Mouse (Mus musculus) G1E (cell line): ENCODE results near the gene Rora. TPM values are rescaled to one million over a fixed set of nuclear protein-coding genes. Genes with fewer than 3 reads are reported as not detected.

Experiments used
- ATAC-seq: 2 replicates; pipeline ENCODE4 v1.8.0; 2016; ENCODE audit warnings: mild to moderate bottlenecking; ENCODE audit not compliant: insufficient number of reproducible peaks, poor library complexity, low FRiP score, severe bottlenecking; ENCODE audit errors: extremely low read depth
- DNase-seq: peaks from one replicate; pipeline ENCODE4 v3.0.0; 2012; ENCODE audit warnings: low spot score
- H3K27me3 ChIP-seq: 2 replicates; pipeline ENCODE4 v1.6.1; 2012; ENCODE audit warnings: mild to moderate bottlenecking, low read length, inconsistent platforms; ENCODE audit not compliant: insufficient read depth
- H3K36me3 ChIP-seq: replicated peaks from 2 replicates; pipeline ENCODE3; 2012; ENCODE audit warnings: mild to moderate bottlenecking, inconsistent platforms
- H3K4me1 ChIP-seq: 2 replicates; pipeline ENCODE4 v1.6.1; 2012; ENCODE audit warnings: low read depth, low read length, inconsistent platforms, mixed read lengths; ENCODE audit not compliant: insufficient read depth
- H3K4me3 ChIP-seq: 2 replicates; pipeline ENCODE4 v1.5.1; 2012; ENCODE audit warnings: low read depth, mild to moderate bottlenecking, inconsistent platforms, low read length, moderate library complexity, mixed read lengths
- H3K9me3 ChIP-seq: replicated peaks from 2 replicates; pipeline ENCODE4 v1.6.1; 2012; ENCODE audit warnings: inconsistent platforms
- CTCF ChIP-seq: IDR thresholded peaks from 2 replicates; pipeline ENCODE4 v1.5.1; 2012; ENCODE audit warnings: low read depth, low read length, inconsistent platforms, mixed read lengths
- GATA1 ChIP-seq: IDR thresholded peaks from 2 replicates; pipeline ENCODE4 v1.6.1; 2012; ENCODE audit warnings: borderline replicate concordance, low read length, inconsistent platforms, mixed read lengths
- GATA2 ChIP-seq: IDR thresholded peaks from 2 replicates; pipeline ENCODE4 v1.6.1; 2012; ENCODE audit warnings: low read depth, low read length, inconsistent platforms, borderline replicate concordance
- POLR2AphosphoS5 ChIP-seq: IDR thresholded peaks from 2 replicates; pipeline ENCODE4 v1.6.1; 2012; ENCODE audit warnings: low read depth, low read length, inconsistent platforms; ENCODE audit not compliant: insufficient replicate concordance
- TAL1 ChIP-seq: conservative IDR thresholded peaks from 2 replicates; pipeline ENCODE4 v1.6.1; 2012; ENCODE audit warnings: low read depth, low read length, inconsistent platforms, mixed read lengths
- polyA plus RNA-seq: library from polyadenylated mRNA; stranded (reverse); fragments of >175 nt; gene quantifications from 2 replicates; pipeline ENCODE4 v1.2.3, GENCODE M21; 2012
- total RNA-seq, 2 experiments: library from RNA; stranded (forward) in 1 of 2; stranded (reverse) in 1 of 2; fragments of 200-1000 nt in 1 of 2; fragments of >200 nt in 1 of 2; fragmentation: Nextera tagmentation in 1 of 2; gene quantifications; 2 replicates each; pipeline ENCODE4 v1.2.3; 2014 to 2017

Rora gene
- total and polyA plus RNA-seq, 3 experiments = 0.11 TPM; not detected in 2

GRCm38 (mm10) chr9:69181411-69181810 is 527.8 kb downstream of the Rora start:
- H3K4me1 ChIP-seq = no peaks in the 10 kb centered on the region
- DNase-seq (no peak), ATAC-seq (no peak)
- H3K4me3 ChIP-seq = no peak overlapping the region
- no peak for TF ChIP-seq GATA1
- TF ChIP-seq POLR2AphosphoS5 = no peak
- H3K27me3 ChIP-seq = no peaks in the 10 kb centered on the region
- H3K9me3 ChIP-seq = peaks cover 43% of the 10 kb centered on the region
- H3K36me3 ChIP-seq = no peaks in the 10 kb centered on the region

- no peak for DNase-seq
These were observed 530.3 kb downstream of the Rora start for GRCm38 (mm10) chr9:69183888-69184287.

GRCm38 (mm10) chr9:69190726-69191125 is 537.1 kb downstream of the Rora start:
- DNase-seq (no peak), ATAC-seq (no peak)
- Histone ChIP-seq H3K9me3 (peaks cover 21% of the 10 kb centered on the region), H3K4me3 (no peak overlapping the region), H3K36me3 (no peaks in the 10 kb centered on the region), H3K4me1 (no peaks in the 10 kb centered on the region), H3K27me3 (no peaks in the 10 kb centered on the region)
- no peak for TF ChIP-seq TAL1
- TF ChIP-seq GATA1 = no peak
- TF ChIP-seq POLR2AphosphoS5 = no peak
- no peak for TF ChIP-seq GATA2
- no peak for TF ChIP-seq CTCF

More at GRCm38 (mm10) chr9:69183888-69184287, 530.3 kb downstream of the Rora start:
- H3K27me3 ChIP-seq = no peaks in the 10 kb centered on the region
- no peaks in the 10 kb centered on the region for H3K4me1 ChIP-seq
- no peaks in the 10 kb centered on the region for H3K36me3 ChIP-seq
- TF ChIP-seq GATA2 = no peak
- no peak for TF ChIP-seq POLR2AphosphoS5
- no peak for TF ChIP-seq CTCF
- TF ChIP-seq TAL1 = no peak
- no peak for TF ChIP-seq GATA1
- H3K4me3 ChIP-seq = no peak overlapping the region
- peaks cover 34% of the 10 kb centered on the region for H3K9me3 ChIP-seq
- no peak for ATAC-seq

- Histone ChIP-seq H3K36me3 (no peaks in the 10 kb centered on the region), H3K9me3 (peaks cover 32% of the 10 kb centered on the region), H3K4me3 (no peak overlapping the region), H3K27me3 (no peaks in the 10 kb centered on the region), H3K4me1 (no peaks in the 10 kb centered on the region)
- DNase-seq = no peak
- ATAC-seq = no peak
- no peak for TF ChIP-seq GATA1
- TF ChIP-seq TAL1 = no peak
- TF ChIP-seq GATA2 = no peak
- no peak for TF ChIP-seq POLR2AphosphoS5
- no peak for TF ChIP-seq CTCF
These were observed 538.9 kb downstream of the Rora start for GRCm38 (mm10) chr9:69192446-69192845.

GRCm38 (mm10) chr9:69194638-69195605 is 541.3 kb downstream of the Rora start:
- no peak for TF ChIP-seq GATA1
- no peak for TF ChIP-seq GATA2
- no peak for TF ChIP-seq TAL1
- no peak for TF ChIP-seq POLR2AphosphoS5
- TF ChIP-seq CTCF = no peak
- no peak for DNase-seq
- Histone ChIP-seq H3K27me3 (no peaks in the 10 kb centered on the region), H3K9me3 (peaks cover 33% of the 10 kb centered on the region), H3K4me3 (no peak overlapping the region), H3K36me3 (no peaks in the 10 kb centered on the region), H3K4me1 (no peaks in the 10 kb centered on the region)
- no peak for ATAC-seq

- no peaks in the 10 kb centered on the region for H3K27me3 ChIP-seq
- no peak overlapping the region for H3K4me3 ChIP-seq
- DNase-seq = no peak
- TF ChIP-seq CTCF (no peak), POLR2AphosphoS5 (no peak), GATA1 (no peak), GATA2 (no peak), TAL1 (no peak)
- no peaks in the 10 kb centered on the region for H3K4me1 ChIP-seq
- H3K36me3 ChIP-seq = no peaks in the 10 kb centered on the region
- no peak for ATAC-seq
- peaks cover 51% of the 10 kb centered on the region for H3K9me3 ChIP-seq
These were observed 560.2 kb downstream of the Rora start for GRCm38 (mm10) chr9:69213796-69214195.
